Mouse (Mus musculus): ENCODE data around the gene Gm13212. TPM values are rescaled to one million over a fixed set of nuclear protein-coding genes. Genes with fewer than 3 reads are reported as not detected.
A peak's percentile ranks its signal among the peaks of the same experiment; 100 is the strongest.
"Not testable (repeated sequence)": the region's sequence is repeated elsewhere in the genome, so short reads cannot be mapped to it uniquely, and the experiment has no call there.

Gene Gm13212
- polyA plus RNA-seq, 1 experiment from 2014 or later: 2.1 TPM

DNA sequence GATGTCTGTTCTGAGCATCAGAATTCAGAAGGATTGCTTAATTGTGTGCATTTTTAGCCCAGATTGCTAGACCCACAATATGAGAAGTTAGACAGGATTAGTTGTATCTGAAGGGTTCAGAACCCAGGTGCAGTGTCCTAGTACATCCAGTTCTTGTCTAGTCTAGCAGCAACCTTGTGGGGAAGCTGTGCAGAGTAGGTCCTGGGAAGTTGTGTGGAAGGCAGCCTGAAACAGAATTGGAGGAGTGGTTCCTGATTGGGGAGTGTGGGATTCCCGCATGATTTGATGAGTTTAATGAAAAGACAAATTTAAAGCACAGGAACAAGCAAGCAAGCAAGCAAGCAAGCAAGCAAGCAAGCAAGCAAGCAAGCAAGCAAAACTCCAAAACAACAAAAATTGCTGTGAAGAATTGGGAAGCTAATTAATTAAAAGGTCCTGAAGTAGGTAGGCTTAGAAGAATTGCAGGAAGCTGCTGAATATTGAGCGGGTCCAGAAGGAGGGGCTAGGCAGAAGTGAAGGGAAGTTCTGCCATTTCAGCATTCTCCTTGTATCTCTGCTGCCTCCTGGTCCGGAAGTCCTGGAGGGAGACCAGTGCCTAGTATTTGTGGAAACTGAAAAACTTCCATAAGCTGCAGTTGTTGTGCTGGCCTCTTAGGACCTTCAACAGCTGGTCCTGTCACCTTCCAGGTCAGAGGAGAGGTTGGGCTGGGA lies 20.7 kb upstream of the Gm13212 start:
- ATAC-seq (replicated peaks; ENCODE audit: low FRiP score, low read depth) (no peak), DNase-seq (ENCODE audit: low spot score) (no peak)
- 75% methylated on average over 3 of the region's 3 CpGs for WGBS
- H3K9ac ChIP-seq (ENCODE audit: low read depth, low read length): no peak overlapping the region
- no peaks in the 10 kb centered on the region for H3K36me3 ChIP-seq (ENCODE audit: insufficient read depth, low read length)
- no peak overlapping the region for H3K27ac ChIP-seq
- H3K27me3 ChIP-seq (ENCODE audit: insufficient read depth, low read length): no peaks in the 10 kb centered on the region
- H3K9me3 ChIP-seq (replicated peaks; ENCODE audit: low read length): no peaks in the 10 kb centered on the region
- no peak overlapping the region for H3K4me3 ChIP-seq (replicated peaks; ENCODE audit: low read depth, low read length)
- no peak for TF ChIP-seq CTCF (IDR thresholded peaks at IDR 0.05; ENCODE audit: low read depth)
- H3K4me2 ChIP-seq (ENCODE audit: low read length): no peak overlapping the region
- no peaks in the 10 kb centered on the region for H3K4me1 ChIP-seq (replicated peaks; ENCODE audit: insufficient read depth, low read length)

DNA sequence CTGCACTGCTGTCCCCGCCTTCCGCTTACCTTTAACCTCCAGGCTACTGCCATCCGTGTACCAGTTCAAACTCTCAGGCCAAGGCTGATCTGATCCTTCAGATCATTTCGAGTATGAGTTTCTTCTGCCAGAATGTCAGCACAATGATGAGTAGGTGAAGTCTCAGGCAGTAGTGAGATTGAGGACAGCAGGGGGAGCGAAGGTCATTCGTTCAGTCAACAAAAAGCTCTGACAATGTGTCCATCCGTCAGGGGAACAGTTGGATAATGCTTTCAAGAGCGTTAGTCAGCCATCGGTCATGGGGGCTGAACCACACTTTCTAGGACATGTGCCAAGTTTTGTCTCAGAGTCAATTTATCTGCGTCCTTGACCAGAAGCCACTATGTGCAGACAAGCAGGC lies 14.5 kb upstream of the Gm13212 start:
- H3K9me3 ChIP-seq (replicated peaks; ENCODE audit: low read length); H3K4me3 ChIP-seq (replicated peaks; ENCODE audit: low read depth, low read length); H3K4me2 ChIP-seq (ENCODE audit: low read length); H3K36me3 ChIP-seq (ENCODE audit: insufficient read depth, low read length); H3K4me1 ChIP-seq (replicated peaks; ENCODE audit: insufficient read depth, low read length); ATAC-seq (replicated peaks; ENCODE audit: low FRiP score, low read depth); DNase-seq (ENCODE audit: low spot score); H3K9ac ChIP-seq (ENCODE audit: low read depth, low read length); H3K27me3 ChIP-seq (ENCODE audit: insufficient read depth, low read length); H3K27ac ChIP-seq: not testable (repeated sequence)
- WGBS: 82% methylated on average over 7 of the region's 10 CpGs

DNA sequence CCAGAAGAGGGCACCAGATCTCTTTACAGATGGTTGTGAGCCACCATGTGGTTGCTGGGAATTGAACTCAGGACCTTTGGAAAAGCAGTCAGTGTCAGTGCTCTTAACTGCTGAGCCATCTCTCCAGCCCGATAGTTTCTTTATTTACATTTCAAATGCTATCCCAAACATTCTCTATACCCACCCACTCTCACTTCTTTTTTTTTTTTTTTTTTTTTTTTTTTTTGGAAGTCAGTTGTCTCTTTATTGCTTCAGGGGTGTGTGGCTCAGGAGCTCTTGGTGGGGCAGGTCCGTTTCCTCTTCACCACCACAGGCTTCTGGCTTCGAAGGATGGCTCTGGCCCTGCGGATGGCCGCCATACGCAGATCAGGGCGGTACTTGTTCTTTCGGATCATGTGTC lies 8.3 kb upstream of the Gm13212 start:
- ATAC-seq (replicated peaks; ENCODE audit: low FRiP score, low read depth); H3K27ac ChIP-seq; H3K4me1 ChIP-seq (replicated peaks; ENCODE audit: insufficient read depth, low read length); H3K4me2 ChIP-seq (ENCODE audit: low read length); DNase-seq (ENCODE audit: low spot score); H3K27me3 ChIP-seq (ENCODE audit: insufficient read depth, low read length); H3K9ac ChIP-seq (ENCODE audit: low read depth, low read length); H3K9me3 ChIP-seq (replicated peaks; ENCODE audit: low read length); H3K36me3 ChIP-seq (ENCODE audit: insufficient read depth, low read length); H3K4me3 ChIP-seq (replicated peaks; ENCODE audit: low read depth, low read length): not testable (repeated sequence)
- 94% methylated on average over 8 of the region's 8 CpGs for WGBS

DNA sequence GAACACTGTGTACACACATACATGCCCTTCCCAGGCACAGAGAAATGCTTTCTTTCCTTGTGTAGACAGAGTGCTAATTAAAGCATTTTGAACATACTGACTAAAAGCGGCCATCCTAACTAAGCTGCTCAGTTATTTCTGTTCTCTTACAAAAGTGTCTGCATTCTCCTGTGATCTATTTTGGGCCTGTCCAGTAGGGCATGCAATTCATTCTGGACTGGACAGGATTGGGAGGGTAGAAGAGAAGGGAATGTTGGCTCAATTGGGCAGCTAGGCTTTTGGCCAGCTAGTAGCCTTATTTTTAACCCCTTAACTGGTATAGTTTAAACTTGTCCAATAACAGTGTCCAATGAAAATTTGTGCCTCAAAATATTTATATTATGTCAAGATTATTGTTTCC lies 4.6 kb upstream of the Gm13212 start:
- not testable (repeated sequence) for H3K27me3 ChIP-seq (ENCODE audit: insufficient read depth, low read length); DNase-seq (ENCODE audit: low spot score); H3K4me2 ChIP-seq (ENCODE audit: low read length); H3K36me3 ChIP-seq (ENCODE audit: insufficient read depth, low read length); H3K4me1 ChIP-seq (replicated peaks; ENCODE audit: insufficient read depth, low read length); ATAC-seq (replicated peaks; ENCODE audit: low FRiP score, low read depth); H3K9ac ChIP-seq (ENCODE audit: low read depth, low read length); H3K27ac ChIP-seq; H3K4me3 ChIP-seq (replicated peaks; ENCODE audit: low read depth, low read length); H3K9me3 ChIP-seq (replicated peaks; ENCODE audit: low read length)
- WGBS: 96% methylated on average over 1 of the region's 1 CpGs

DNA sequence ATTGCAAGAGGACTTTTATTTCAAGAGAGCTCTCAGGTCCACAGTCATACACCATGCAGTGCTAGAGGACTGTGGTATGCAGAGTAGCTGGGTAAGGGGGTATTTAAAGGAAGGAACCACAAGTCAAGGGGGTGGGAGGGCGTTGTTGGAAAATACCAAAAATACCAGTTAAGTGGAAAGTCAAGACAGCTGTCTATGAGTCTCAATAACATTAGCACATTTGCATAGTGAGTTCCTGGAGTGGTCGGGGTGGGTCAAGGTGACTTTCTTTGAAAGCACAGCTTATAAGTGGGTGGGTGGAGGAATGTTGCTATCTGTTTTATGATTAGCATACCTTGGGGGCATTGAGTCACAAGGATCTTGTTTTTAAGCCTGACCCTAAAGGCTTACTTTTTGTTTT lies 1.1 kb downstream of the Gm13212 start:
- H3K4me2 ChIP-seq (ENCODE audit: low read length); DNase-seq (ENCODE audit: low spot score); H3K4me1 ChIP-seq (replicated peaks; ENCODE audit: insufficient read depth, low read length); H3K9me3 ChIP-seq (replicated peaks; ENCODE audit: low read length); H3K4me3 ChIP-seq (replicated peaks; ENCODE audit: low read depth, low read length); H3K27me3 ChIP-seq (ENCODE audit: insufficient read depth, low read length); H3K27ac ChIP-seq; H3K36me3 ChIP-seq (ENCODE audit: insufficient read depth, low read length); H3K9ac ChIP-seq (ENCODE audit: low read depth, low read length): not testable (repeated sequence)
- 87% methylated on average over 2 of the region's 2 CpGs for WGBS
- 0 out of 2 replicates have a peak, but pooled peaks have one; percentile 33 for ATAC-seq (replicated peaks; ENCODE audit: low FRiP score, low read depth)

DNA sequence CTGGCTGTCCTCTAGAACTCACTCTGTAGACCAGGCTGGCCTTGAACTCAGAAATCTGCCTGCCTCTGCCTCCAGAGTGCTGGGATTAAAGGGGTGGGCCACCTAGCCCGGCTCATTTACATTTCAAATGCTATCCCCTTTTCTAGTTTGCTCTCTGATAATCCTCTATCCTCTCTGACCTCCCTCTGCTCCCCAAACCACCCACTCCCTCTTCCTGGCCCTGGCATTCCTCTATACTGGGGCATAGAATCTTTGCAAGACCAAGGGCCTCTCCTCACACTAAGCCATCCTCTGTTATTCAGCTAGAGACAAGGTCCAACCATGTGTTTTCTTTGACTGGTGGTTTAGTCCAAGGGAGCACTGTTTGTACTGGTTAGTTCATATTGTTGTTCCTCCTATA lies 9.2 kb downstream of the Gm13212 start:
- DNase-seq (ENCODE audit: low spot score); H3K36me3 ChIP-seq (ENCODE audit: insufficient read depth, low read length); H3K9me3 ChIP-seq (replicated peaks; ENCODE audit: low read length); H3K4me1 ChIP-seq (replicated peaks; ENCODE audit: insufficient read depth, low read length); H3K4me3 ChIP-seq (replicated peaks; ENCODE audit: low read depth, low read length); H3K9ac ChIP-seq (ENCODE audit: low read depth, low read length); H3K27me3 ChIP-seq (ENCODE audit: insufficient read depth, low read length); H3K27ac ChIP-seq; H3K4me2 ChIP-seq (ENCODE audit: low read length): not testable (repeated sequence)
- 88% methylated on average over 1 of the region's 1 CpGs for WGBS
- peak; percentile 36; the same call in 1 of the 2 replicates for ATAC-seq (replicated peaks; ENCODE audit: low FRiP score, low read depth)

DNA sequence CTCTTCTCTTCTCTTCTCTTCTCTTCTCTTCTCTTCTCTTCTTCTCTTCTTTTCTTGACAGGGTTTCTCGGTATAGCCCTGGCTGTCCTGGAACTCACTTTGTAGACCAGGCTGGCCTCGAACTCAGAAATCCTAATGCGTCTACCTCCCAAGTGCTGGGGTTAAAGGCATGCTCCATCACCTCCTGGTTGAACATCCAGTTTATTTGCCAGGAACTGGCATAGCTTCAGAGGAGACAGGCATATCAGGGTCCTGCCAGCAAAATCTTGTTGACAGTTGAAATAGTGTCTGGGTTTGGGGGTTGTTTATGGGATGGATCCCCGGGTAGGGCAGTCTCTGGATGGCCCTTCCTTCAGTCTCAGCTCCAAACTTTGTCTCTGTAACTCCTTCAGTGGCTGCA lies 9.8 kb downstream of the Gm13212 start:
- not testable (repeated sequence) for H3K4me2 ChIP-seq (ENCODE audit: low read length); H3K36me3 ChIP-seq (ENCODE audit: insufficient read depth, low read length); H3K27me3 ChIP-seq (ENCODE audit: insufficient read depth, low read length); ATAC-seq (replicated peaks; ENCODE audit: low FRiP score, low read depth); H3K9me3 ChIP-seq (replicated peaks; ENCODE audit: low read length); H3K27ac ChIP-seq; H3K9ac ChIP-seq (ENCODE audit: low read depth, low read length); DNase-seq (ENCODE audit: low spot score); H3K4me1 ChIP-seq (replicated peaks; ENCODE audit: insufficient read depth, low read length); H3K4me3 ChIP-seq (replicated peaks; ENCODE audit: low read depth, low read length)
- WGBS: 86% methylated on average over 3 of the region's 4 CpGs

DNA sequence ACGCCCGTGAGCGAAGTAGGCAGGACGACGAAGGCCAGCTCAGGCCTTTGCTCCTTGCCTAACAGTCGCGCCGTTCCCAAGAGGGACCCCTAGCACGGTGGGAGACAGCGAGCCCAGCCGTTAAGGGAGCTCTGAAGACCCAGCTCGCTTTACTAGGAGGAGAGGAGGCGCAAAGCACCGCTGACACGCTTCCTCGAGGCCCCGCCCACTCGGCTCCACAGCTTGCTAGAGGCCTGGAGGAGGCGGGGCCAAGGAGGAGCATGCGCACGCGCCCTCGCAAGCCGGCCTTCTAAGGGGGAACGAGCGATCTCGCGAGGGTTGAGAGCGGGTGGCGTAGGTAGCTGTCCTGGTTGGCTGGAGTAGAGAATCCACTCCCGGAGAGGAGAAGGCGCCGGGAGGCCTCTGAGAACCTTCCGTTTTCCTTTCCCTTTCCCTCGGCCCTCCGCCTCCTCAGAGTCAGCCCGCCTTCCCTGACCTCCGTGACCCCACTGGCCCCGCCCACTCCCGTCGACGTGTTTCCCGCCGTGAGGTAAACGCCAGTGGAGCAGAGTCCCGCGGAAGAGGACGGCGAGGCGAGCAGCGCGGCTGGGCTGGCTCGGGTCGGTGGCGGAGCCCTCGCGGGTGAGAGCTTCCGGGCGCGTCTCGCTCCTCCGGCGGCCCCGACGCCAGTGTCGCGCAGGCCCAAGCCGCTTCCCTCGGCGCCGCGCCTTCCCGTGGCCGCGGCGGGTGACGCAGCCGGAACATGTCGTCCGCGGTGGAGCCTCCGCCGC lies 55.6 kb downstream of the Gm13212 start:
- H3K4me2 ChIP-seq (ENCODE audit: low read length); H3K9ac ChIP-seq (ENCODE audit: low read depth, low read length); H3K27me3 ChIP-seq (ENCODE audit: insufficient read depth, low read length); H3K4me3 ChIP-seq (replicated peaks; ENCODE audit: low read depth, low read length); H3K27ac ChIP-seq; H3K4me1 ChIP-seq (replicated peaks; ENCODE audit: insufficient read depth, low read length); H3K36me3 ChIP-seq (ENCODE audit: insufficient read depth, low read length); DNase-seq (ENCODE audit: low spot score); H3K9me3 ChIP-seq (replicated peaks; ENCODE audit: low read length); ATAC-seq (replicated peaks; ENCODE audit: low FRiP score, low read depth): not testable (repeated sequence)
- WGBS: 34% methylated on average over 60 of the region's 83 CpGs

DNA sequence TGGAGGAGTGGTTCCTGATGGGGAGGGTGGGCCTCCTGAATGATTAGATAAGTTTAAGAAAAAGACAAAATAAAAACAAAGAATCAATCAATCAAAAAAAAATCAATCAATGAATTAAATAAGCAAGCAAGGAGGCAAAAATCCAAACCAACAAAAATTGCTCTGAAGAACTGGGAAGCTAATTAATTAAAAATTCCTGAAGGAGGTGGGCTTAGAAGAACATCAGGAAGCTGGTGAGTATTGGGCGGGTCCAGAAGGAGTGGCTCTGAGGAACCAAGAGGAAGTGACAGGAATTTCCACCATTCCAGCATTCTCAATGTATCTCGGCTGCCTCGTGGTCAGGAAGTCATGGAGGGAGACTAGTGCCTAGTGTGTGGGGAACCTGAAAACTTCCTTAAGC lies 85.4 kb downstream of the Gm13212 start, which contains the start of gene Zfp980:
TSS of gene Zfp980 (plus strand) at position 301 of the 400 bp plus-strand sequence.
- H3K4me1 ChIP-seq (replicated peaks; ENCODE audit: insufficient read depth, low read length); H3K27ac ChIP-seq; H3K9me3 ChIP-seq (replicated peaks; ENCODE audit: low read length); H3K9ac ChIP-seq (ENCODE audit: low read depth, low read length); H3K4me2 ChIP-seq (ENCODE audit: low read length); H3K27me3 ChIP-seq (ENCODE audit: insufficient read depth, low read length); ATAC-seq (replicated peaks; ENCODE audit: low FRiP score, low read depth); H3K4me3 ChIP-seq (replicated peaks; ENCODE audit: low read depth, low read length); DNase-seq (ENCODE audit: low spot score); H3K36me3 ChIP-seq (ENCODE audit: insufficient read depth, low read length): not testable (repeated sequence)
- WGBS: 83% methylated on average over 3 of the region's 3 CpGs
